Mouse (Mus musculus): Measurements from ENCODE around the gene Smoc1. TPM values are rescaled to one million over a fixed set of nuclear protein-coding genes. Genes with fewer than 3 reads are reported as not detected.

Smoc1 gene
- polyA plus RNA-seq, 1 experiment from 2014 or later, result 19.0 TPM

GRCm38 (mm10) chr12:81033389-81034041 is 6.9 kb downstream of the Smoc1 start:
- Histone ChIP-seq H3K27me3 (ENCODE audit: control insufficient read depth, insufficient read depth, low read length) (no peaks in the 10 kb centered on the region), H3K9ac (ENCODE audit: low read length) (0 out of 2 replicates have a peak overlapping the region, but pooled peaks have one; percentile 4), H3K4me1 (ENCODE audit: control insufficient read depth, insufficient read depth, low read length) (peaks cover 8% of the 10 kb centered on the region), H3K4me2 (no peak overlapping the region), H3K9me3 (ENCODE audit: control insufficient read depth, low read length) (no peaks in the 10 kb centered on the region), H3K36me3 (ENCODE audit: control insufficient read depth, insufficient read depth, low read length) (no peaks in the 10 kb centered on the region), H3K4me3 (ENCODE audit: low read depth, low read length) (no peak overlapping the region), H3K27ac (ENCODE audit: low read depth, low read length) (no peak overlapping the region)
- peak; percentile 59 for ATAC-seq (ENCODE audit: low FRiP score)
- no peak for DNase-seq (ENCODE audit: low spot score, missing footprints)
- WGBS, result 68% methylated on average over 15 of the region's 15 CpGs

DNA sequence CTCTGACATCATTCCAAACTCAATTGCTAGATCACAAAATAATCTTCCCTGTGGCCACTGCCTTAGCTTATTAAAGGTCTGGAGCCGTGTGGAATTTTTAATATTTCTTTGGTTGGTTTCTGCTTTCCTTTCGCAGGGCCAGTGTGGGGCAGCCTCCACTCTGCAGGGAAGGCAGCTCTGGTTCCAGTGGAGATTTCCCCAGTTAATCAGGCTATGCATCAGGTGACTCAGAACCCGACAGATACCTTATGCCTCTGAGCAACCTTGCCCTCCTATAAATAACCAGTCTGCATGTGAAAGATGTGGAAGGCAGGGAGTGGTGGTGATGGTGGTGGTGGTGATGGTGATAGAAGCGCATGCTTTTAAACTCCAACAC is 7.4 kb downstream of the Smoc1 start:
- Histone ChIP-seq H3K4me2 (no peak overlapping the region), H3K9ac (ENCODE audit: low read length) (no peak overlapping the region), H3K27ac (ENCODE audit: low read depth, low read length) (no peak overlapping the region), H3K9me3 (ENCODE audit: control insufficient read depth, low read length) (no peaks in the 10 kb centered on the region), H3K4me1 (ENCODE audit: control insufficient read depth, insufficient read depth, low read length) (peaks cover 8% of the 10 kb centered on the region), H3K4me3 (ENCODE audit: low read depth, low read length) (no peak overlapping the region), H3K36me3 (ENCODE audit: control insufficient read depth, insufficient read depth, low read length) (no peaks in the 10 kb centered on the region), H3K27me3 (ENCODE audit: control insufficient read depth, insufficient read depth, low read length) (no peaks in the 10 kb centered on the region)
- ATAC-seq (ENCODE audit: low FRiP score), result no peak
- WGBS, result 81% methylated on average over 4 of the region's 4 CpGs
- no peak for DNase-seq (ENCODE audit: low spot score, missing footprints)

- no peaks in the 10 kb centered on the region for H3K27me3 ChIP-seq (ENCODE audit: control insufficient read depth, insufficient read depth, low read length)
- WGBS, result 91% methylated on average over 6 of the region's 6 CpGs
- H3K27ac ChIP-seq (ENCODE audit: low read depth, low read length), result no peak overlapping the region
- H3K9ac ChIP-seq (ENCODE audit: low read length), result no peak overlapping the region
- H3K4me2 ChIP-seq, result no peak overlapping the region
- no peak for ATAC-seq (ENCODE audit: low FRiP score)
- H3K9me3 ChIP-seq (ENCODE audit: control insufficient read depth, low read length), result no peaks in the 10 kb centered on the region
- no peaks in the 10 kb centered on the region for H3K36me3 ChIP-seq (ENCODE audit: control insufficient read depth, insufficient read depth, low read length)
- peaks cover 8% of the 10 kb centered on the region for H3K4me1 ChIP-seq (ENCODE audit: control insufficient read depth, insufficient read depth, low read length)
- no peak overlapping the region for H3K4me3 ChIP-seq (ENCODE audit: low read depth, low read length)
- no peak for DNase-seq (ENCODE audit: low spot score, missing footprints)
These were observed 9.2 kb downstream of the Smoc1 start for GRCm38 (mm10) chr12:81035850-81036249.

- no peaks in the 10 kb centered on the region for H3K9me3 ChIP-seq (ENCODE audit: control insufficient read depth, low read length)
- no peaks in the 10 kb centered on the region for H3K36me3 ChIP-seq (ENCODE audit: control insufficient read depth, insufficient read depth, low read length)
- 32% methylated on average over 11 of the region's 11 CpGs for WGBS
- DNase-seq (ENCODE audit: low spot score, missing footprints), result peak; percentile 92
- no peak overlapping the region; the same call in 1 of the 2 replicates for H3K27ac ChIP-seq (ENCODE audit: low read depth, low read length)
- H3K27me3 ChIP-seq (ENCODE audit: control insufficient read depth, insufficient read depth, low read length), result no peaks in the 10 kb centered on the region
- no peak overlapping the region for H3K4me3 ChIP-seq (ENCODE audit: low read depth, low read length)
- peak overlapping the region; percentile 17; the same call in 1 of the 2 replicates for H3K4me2 ChIP-seq
- peak; percentile 79 for ATAC-seq (ENCODE audit: low FRiP score)
- H3K4me1 ChIP-seq (ENCODE audit: control insufficient read depth, insufficient read depth, low read length), result peaks cover 6% of the 10 kb centered on the region; the same call in 1 of the 2 replicates
- no peak overlapping the region for H3K9ac ChIP-seq (ENCODE audit: low read length)
These were observed 17.0 kb downstream of the Smoc1 start for GRCm38 (mm10) chr12:81043616-81044015.

DNA sequence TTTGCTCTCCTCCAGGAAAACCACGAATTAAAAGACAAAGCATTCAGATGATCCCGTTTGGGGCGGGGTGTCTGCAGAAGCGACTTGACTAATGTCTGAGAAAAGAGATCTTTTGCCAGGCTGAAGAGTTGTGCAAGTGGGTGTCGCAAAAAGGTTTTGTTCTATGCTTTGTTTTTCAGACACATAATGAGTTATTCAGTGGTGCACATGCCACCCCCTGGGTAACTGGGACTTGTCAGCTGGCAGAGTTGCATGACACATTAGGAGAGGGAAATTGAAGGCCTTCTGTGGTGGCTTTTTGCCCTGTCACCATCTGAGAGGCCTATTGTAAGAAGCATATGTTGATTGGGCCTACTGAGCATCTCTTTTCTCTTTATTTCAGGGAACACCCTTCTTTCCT is 20.3 kb downstream of the Smoc1 start:
- DNase-seq (ENCODE audit: low spot score, missing footprints) (no peak), ATAC-seq (ENCODE audit: low FRiP score) (no peak)
- Histone ChIP-seq H3K4me1 (ENCODE audit: control insufficient read depth, insufficient read depth, low read length) (peaks cover 4% of the 10 kb centered on the region; the same call in 1 of the 2 replicates), H3K4me3 (ENCODE audit: low read depth, low read length) (no peak overlapping the region), H3K4me2 (no peak overlapping the region), H3K36me3 (ENCODE audit: control insufficient read depth, insufficient read depth, low read length) (no peaks in the 10 kb centered on the region), H3K27ac (ENCODE audit: low read depth, low read length) (no peak overlapping the region), H3K9ac (ENCODE audit: low read length) (no peak overlapping the region), H3K27me3 (ENCODE audit: control insufficient read depth, insufficient read depth, low read length) (no peaks in the 10 kb centered on the region), H3K9me3 (ENCODE audit: control insufficient read depth, low read length) (no peaks in the 10 kb centered on the region)
- WGBS, result 88% methylated on average over 5 of the region's 5 CpGs

DNA sequence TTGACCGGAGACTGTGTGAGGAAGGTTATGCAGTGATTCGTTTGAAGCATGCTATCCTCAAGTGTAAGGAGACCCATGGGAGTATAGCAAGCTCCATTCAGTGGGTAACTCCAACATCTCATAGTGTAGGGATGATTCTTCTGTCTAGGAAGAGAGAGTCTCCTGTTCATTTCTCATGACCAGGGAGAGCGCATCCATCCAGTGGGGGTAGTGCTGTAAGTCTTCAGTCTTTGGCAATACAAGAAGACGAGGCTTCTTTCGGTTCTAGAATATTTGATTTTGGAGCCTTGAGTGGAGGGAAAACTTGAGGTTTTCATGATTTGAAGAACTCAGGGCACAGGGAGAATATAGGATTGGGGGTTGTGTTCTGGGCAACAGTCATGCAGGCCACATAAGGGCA is 23.1 kb downstream of the Smoc1 start:
- WGBS, result 95% methylated on average over 5 of the region's 5 CpGs
- Histone ChIP-seq H3K27ac (ENCODE audit: low read depth, low read length) (no peak overlapping the region), H3K4me2 (no peak overlapping the region), H3K36me3 (ENCODE audit: control insufficient read depth, insufficient read depth, low read length) (no peaks in the 10 kb centered on the region), H3K9me3 (ENCODE audit: control insufficient read depth, low read length) (no peaks in the 10 kb centered on the region), H3K27me3 (ENCODE audit: control insufficient read depth, insufficient read depth, low read length) (no peaks in the 10 kb centered on the region), H3K4me3 (ENCODE audit: low read depth, low read length) (no peak overlapping the region), H3K9ac (ENCODE audit: low read length) (no peak overlapping the region), H3K4me1 (ENCODE audit: control insufficient read depth, insufficient read depth, low read length) (peaks cover 3% of the 10 kb centered on the region; the same call in 1 of the 2 replicates)
- ATAC-seq (ENCODE audit: low FRiP score) (no peak), DNase-seq (ENCODE audit: low spot score, missing footprints) (no peak)

DNA sequence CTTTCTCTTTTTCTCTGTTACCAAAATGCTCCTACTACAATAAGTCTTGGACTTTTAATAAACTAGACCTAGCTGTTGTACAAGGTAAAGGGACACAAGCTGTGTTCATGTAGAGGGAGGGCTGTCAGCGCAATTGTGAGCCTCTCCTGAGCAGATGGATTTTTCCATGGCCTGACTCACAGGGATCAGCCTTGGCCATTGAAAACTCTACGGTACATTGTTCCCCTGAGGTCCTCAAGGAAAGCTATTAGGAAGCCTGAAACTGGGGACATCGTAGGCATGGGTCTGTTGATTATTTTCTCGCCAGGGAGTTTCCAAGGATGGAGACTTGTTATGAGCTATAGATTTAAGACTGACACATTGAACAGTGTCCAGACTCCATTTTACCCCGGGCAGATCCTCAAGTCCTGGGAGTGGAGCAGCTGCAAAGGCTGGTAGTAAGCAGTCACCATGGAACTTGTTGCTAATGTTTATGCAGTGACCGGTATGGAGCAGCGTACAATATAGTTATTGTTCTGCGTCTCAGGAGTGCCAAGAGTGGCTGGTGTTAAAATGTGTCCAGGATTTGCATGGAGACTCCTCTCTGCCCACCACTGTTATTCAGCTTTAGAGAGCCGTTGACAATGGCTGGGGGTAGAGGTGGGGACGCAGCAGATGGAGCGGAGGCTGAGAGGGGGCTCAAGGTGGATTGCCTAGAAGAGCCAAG is 28.5 kb downstream of the Smoc1 start:
- no peak overlapping the region; the same call in 1 of the 2 replicates for H3K27ac ChIP-seq (ENCODE audit: low read depth, low read length)
- no peaks in the 10 kb centered on the region for H3K36me3 ChIP-seq (ENCODE audit: control insufficient read depth, insufficient read depth, low read length)
- H3K4me1 ChIP-seq (ENCODE audit: control insufficient read depth, insufficient read depth, low read length), result peaks cover 9% of the 10 kb centered on the region
- H3K27me3 ChIP-seq (ENCODE audit: control insufficient read depth, insufficient read depth, low read length), result no peaks in the 10 kb centered on the region
- H3K9ac ChIP-seq (ENCODE audit: low read length), result no peak overlapping the region
- no peaks in the 10 kb centered on the region for H3K9me3 ChIP-seq (ENCODE audit: control insufficient read depth, low read length)
- ATAC-seq (ENCODE audit: low FRiP score) (peak; percentile 63; the same call in 1 of the 2 replicates), DNase-seq (ENCODE audit: low spot score, missing footprints) (no peak)
- no peak overlapping the region for H3K4me2 ChIP-seq
- 70% methylated on average over 11 of the region's 11 CpGs for WGBS
- H3K4me3 ChIP-seq (ENCODE audit: low read depth, low read length), result no peak overlapping the region

- ATAC-seq (ENCODE audit: low FRiP score) (no peak), DNase-seq (ENCODE audit: low spot score, missing footprints) (no peak)
- no peaks in the 10 kb centered on the region for H3K36me3 ChIP-seq (ENCODE audit: control insufficient read depth, insufficient read depth, low read length)
- H3K4me2 ChIP-seq, result no peak overlapping the region
- H3K27me3 ChIP-seq (ENCODE audit: control insufficient read depth, insufficient read depth, low read length), result no peaks in the 10 kb centered on the region
- no peaks in the 10 kb centered on the region for H3K9me3 ChIP-seq (ENCODE audit: control insufficient read depth, low read length)
- H3K9ac ChIP-seq (ENCODE audit: low read length), result no peak overlapping the region
- no peak overlapping the region for H3K4me3 ChIP-seq (ENCODE audit: low read depth, low read length)
- WGBS, result 86% methylated on average over 2 of the region's 2 CpGs
- H3K27ac ChIP-seq (ENCODE audit: low read depth, low read length), result no peak overlapping the region
- peaks cover 9% of the 10 kb centered on the region for H3K4me1 ChIP-seq (ENCODE audit: control insufficient read depth, insufficient read depth, low read length)
These were observed 29.2 kb downstream of the Smoc1 start for GRCm38 (mm10) chr12:81055811-81056210.

- Histone ChIP-seq H3K9me3 (ENCODE audit: control insufficient read depth, low read length) (no peaks in the 10 kb centered on the region), H3K27me3 (ENCODE audit: control insufficient read depth, insufficient read depth, low read length) (no peaks in the 10 kb centered on the region), H3K4me1 (ENCODE audit: control insufficient read depth, insufficient read depth, low read length) (peaks cover 9% of the 10 kb centered on the region), H3K27ac (ENCODE audit: low read depth, low read length) (no peak overlapping the region), H3K9ac (ENCODE audit: low read length) (no peak overlapping the region), H3K36me3 (ENCODE audit: control insufficient read depth, insufficient read depth, low read length) (no peaks in the 10 kb centered on the region), H3K4me2 (no peak overlapping the region), H3K4me3 (ENCODE audit: low read depth, low read length) (no peak overlapping the region)
- ATAC-seq (ENCODE audit: low FRiP score) (no peak), DNase-seq (ENCODE audit: low spot score, missing footprints) (no peak)
- WGBS, result 77% methylated on average over 4 of the region's 4 CpGs
These were observed 31.0 kb downstream of the Smoc1 start for GRCm38 (mm10) chr12:81057619-81058018.

All from midbrain, embryonic 11.5 days (tissue).